Mouse (Mus musculus): ENCODE results near the gene Traf7. TPM values are rescaled to one million over a fixed set of nuclear protein-coding genes. Genes with fewer than 3 reads are reported as not detected.

Traf7 gene
- total RNA-seq, 2 experiments from 2014 or later, result 101 to 105 TPM

- no peak for DNase-seq (ENCODE audit: low spot score in 2 of 2)
Observed at GRCm38 (mm10) chr17:24507806-24508460, 19.8 kb downstream of the Traf7 start.

DNA sequence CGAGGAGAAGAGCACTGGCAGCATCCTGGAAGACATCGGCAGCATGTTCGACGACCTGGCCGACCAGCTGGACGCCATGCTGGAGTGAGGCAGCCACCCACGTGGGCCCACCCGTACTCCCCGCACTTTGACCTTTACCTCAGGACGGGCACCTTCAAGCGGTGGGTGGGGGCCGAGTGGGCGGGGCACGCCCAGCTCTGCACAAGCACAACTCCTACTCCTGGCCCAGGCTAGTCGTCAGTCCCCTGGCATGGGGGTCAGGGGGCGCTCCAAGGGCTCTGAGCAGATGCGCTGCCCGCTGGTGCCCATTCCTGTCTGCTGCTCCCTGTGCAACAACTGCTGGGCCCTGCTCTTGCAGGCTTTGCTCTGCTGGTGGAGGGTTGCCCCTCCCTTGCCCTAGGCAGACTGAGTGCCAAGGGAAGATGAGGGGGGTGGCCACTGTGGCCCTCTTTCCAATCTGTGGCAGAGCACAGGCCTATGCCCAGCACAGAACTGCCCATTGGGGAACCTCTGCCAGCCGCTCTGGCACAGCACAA lies 20.5 kb downstream of the Traf7 start:
- DNase-seq (ENCODE audit: low spot score in 2 of 2), result no peak

DNA sequence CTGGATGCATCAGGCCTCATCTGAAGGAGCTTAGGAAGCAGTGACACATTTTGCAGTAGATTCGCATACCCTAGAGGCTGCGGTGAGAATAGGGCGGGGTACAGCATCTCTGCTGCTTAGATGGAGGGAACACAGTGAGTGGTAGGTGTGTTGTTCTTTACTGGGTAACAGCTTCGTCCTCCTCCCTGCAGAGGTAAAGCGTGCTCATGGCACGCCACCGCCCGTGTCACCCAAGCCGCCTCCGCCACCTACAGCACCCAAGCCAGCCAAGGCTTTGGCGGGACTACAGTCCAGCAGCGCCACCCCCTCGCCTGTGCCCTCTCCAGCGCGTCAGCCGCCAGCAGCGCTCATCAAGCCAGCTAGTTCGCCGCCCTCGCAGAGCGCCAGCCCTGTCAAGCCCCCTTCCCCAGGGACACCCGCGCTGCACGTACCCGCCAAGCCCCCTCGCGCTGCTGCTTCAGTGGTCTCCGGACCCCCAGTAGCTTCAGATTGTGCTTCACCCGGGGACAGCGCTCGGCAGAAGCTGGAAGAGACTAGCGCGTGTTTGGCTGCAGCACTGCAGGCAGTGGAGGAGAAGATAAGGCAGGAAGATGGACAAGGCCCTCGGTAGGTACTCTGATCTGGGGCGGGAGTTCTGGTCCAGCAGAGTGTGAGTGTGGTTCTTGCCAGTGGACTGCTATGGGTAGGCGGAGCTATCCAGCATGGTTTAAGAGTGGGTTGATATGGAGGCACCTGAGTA lies 21.2 kb downstream of the Traf7 start:
- peak in 1 of 2 experiments; percentile 45 for DNase-seq (ENCODE audit: low spot score in 2 of 2)

- no peak for DNase-seq (ENCODE audit: low spot score in 2 of 2)
Observed at GRCm38 (mm10) chr17:24505286-24505955, 22.3 kb downstream of the Traf7 start.

DNA sequence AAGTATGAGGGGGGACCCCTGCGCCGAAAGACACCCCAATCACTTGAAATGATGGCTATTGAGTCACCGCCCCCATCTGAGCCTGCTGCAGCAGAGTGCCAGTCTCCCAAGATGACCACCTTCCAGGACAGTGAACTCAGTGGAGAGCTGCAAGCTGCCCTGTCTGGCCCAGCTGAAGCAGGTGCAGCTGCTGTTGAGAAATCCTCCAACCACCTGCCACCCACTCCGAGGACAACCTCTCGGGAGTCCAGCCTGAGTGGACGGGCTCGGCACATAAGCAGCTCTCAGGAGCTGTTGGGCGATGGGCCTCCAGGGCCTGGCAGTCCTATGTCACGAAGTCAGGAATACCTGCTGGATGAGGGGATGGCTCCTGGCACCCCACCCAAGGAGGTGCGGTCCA lies 23.7 kb downstream of the Traf7 start:
- DNase-seq (ENCODE audit: low spot score in 2 of 2), result no peak

DNA sequence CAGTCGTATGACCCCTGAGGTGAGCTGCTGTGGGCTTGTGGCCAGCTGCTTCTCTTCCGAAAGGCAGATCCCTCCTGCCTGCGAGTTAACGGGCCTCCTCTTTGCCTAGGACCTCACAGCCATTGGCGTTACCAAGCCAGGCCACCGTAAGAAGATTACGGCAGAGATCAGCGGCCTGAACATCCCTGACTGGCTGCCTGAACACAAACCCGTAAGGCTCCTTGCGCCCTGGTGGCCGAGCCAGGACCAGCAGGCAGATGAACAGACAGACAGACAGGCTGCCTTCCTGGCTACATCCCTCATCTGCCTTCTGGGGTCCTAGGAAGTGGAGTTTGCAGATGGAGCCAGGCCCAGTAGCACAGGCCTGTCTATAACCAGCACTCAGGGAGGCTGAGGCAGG lies 25.5 kb downstream of the Traf7 start:
- no peak for DNase-seq (ENCODE audit: low spot score in 2 of 2)

DNA sequence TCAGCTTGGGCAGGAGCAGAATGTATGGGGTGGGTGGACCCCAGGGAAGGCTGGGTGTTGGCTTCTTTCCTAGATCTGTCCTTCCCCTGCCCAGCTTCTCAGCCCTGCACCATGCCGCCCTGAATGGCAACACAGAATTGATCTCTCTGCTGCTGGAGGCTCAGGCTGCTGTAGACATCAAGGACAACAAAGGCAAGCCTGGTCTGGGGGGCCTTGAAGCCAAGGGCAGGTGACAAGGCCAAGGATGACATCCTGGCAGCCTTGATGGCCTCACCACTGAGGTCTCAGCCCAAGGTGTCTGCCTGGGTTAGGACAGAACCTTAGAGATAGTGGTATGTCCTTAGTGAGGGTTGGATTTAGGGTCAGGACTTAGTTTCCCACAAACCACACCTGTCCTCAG lies 31.7 kb downstream of the Traf7 start:
- no peak for DNase-seq (ENCODE audit: low spot score in 2 of 2)

DNA sequence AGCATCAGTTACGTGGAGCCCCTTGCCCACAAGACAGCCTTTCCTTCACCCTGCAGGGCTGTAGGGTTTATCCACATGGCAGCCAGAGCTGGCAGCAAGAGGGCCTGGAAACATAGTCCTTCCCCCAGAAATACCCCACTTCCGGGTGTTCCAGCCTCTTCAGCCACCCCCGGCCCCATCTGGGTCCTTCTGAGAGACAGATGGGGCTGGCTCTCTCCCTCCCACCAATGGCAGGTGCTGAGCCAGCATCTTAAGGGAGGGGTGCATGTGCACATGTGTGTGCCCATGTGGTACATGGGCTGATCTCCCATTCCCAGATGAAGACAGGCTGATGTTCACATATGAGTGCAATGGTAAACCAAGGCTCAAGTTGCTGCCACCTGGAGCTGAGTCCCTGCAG lies 32.3 kb downstream of the Traf7 start:
- no peak for DNase-seq (ENCODE audit: low spot score in 2 of 2)

DNA sequence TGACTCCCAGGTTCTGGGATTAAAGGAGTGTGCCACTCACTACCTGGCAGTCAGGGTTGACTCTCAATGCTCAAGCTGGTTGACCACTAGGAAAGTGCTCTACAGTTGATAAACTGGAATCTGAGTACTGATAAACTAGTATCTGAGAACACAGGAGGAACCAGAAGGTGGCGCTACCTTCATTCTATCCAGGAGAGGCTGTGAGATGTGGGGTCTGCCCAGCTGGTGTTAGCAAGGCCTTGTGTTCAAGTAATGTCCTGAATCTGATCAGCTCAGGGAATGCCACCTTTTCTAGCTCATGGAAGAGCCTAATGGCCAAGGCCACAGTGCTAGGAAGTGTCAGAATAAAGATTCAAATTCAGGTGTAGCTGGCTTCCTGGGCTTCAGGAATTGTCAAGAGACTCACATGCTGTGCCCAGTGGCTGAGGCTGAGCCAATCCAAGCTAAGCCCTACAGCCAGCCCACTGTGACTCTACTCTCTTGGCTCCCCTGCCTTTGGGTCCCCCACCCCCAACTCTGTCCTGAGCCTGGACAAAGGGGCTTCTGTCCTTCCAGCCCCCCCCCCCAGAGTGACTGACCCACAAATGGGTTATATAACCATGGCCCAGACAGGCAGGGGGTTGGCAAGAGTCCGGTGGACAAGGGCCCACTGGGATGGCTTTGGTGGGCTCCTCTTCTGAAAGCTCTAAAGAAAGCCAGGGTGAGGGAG lies 33.0 kb downstream of the Traf7 start:
- no peak for DNase-seq (ENCODE audit: low spot score in 2 of 2)

DNA sequence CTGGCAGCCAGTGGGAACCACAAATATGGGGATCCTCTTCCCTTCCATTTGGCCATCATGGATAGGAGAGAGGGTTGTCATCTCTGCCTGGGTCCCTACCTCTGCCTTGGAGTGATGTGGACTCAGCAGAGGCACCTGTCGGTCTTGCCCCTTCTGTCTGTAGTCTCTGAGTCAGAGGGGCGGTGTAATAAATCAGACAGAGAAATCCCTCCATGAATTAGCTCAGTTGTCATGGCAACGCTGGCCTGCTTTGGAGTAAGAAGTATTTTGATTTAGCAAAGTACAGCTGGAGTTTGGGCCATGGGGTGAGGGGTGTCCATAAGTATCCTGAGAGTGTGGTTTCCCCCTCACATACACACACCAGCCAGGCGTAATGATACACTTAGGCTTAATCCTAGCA lies 37.3 kb downstream of the Traf7 start:
- no peak for DNase-seq (ENCODE audit: low spot score in 2 of 2)

DNA sequence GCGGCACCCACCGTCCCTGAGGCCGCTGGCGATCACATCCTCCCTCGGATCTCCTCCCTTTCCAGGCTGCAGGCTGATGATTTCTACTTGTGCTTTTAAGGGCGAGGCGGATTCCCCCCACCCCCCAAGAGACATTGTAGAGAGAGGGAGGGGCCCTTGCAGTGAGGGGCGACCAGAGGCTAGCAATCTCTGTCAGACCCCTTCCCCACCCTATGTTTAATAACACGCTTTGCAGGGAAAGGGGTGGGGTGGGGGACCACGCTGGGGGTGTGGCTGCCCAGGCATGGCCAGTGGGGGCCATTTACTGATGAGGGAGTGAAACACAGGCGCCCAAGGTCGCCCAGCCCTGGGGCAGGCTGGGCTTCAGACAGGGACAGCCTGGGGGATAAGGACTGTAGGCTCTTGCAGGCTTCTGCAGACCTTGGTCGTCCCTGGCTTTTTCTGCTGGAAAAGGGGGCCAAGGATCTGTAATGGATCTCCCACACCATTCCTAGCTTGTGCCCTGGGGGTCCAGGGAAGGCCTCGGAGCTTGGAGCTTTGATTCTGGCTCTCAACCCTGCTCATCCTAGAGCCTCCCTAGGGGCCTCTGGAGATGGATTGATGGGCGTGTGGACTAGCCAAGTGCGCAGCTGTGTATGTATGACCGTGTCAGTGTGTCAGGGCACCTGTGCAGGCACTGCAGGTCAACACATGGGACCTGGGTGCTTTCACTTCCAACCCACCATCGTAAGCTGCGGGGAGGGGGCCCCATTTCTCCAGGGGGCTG lies 38.3 kb downstream of the Traf7 start:
- DNase-seq (ENCODE audit: low spot score in 2 of 2), result no peak

DNA sequence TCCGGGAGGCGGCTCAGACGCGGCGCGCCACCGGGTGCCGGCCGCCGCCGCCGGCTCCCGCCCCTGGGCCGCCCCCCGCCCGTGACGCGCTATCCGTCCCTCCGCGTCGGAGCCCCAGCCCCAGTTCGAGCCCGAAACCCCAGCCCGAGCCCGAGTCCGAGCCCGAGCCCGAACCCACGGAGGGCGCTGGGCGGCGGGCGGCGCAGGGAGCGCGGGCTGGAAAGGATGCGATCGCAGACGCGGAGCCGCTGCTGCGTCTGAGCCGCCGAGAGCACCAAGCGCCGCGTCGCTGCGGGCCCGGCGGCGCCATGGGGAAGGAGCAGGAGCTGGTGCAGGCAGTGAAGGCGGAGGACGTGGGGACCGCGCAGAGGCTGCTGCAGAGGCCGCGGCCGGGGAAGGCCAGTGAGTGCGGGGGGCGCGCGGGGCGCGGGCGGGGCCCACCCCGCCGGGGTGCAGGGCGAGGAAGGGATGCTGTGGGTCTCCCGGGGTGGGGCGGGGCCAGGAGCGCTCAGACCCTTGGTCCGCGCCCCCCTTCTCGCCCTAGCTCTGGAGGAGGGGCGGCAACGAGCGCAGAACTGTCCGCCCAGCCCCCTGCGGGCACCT lies 39.0 kb downstream of the Traf7 start:
- DNase-seq (ENCODE audit: low spot score in 2 of 2), result peak in 1 of 2 experiments; percentile 50

- peak; percentile 54 for DNase-seq (ENCODE audit: low spot score in 2 of 2)
Observed at GRCm38 (mm10) chr17:24488186-24488661, 39.5 kb downstream of the Traf7 start, which contains the start of gene Caskin1. Gene Caskin1, plus strand, starts transcription at chr17:24488601.

DNA sequence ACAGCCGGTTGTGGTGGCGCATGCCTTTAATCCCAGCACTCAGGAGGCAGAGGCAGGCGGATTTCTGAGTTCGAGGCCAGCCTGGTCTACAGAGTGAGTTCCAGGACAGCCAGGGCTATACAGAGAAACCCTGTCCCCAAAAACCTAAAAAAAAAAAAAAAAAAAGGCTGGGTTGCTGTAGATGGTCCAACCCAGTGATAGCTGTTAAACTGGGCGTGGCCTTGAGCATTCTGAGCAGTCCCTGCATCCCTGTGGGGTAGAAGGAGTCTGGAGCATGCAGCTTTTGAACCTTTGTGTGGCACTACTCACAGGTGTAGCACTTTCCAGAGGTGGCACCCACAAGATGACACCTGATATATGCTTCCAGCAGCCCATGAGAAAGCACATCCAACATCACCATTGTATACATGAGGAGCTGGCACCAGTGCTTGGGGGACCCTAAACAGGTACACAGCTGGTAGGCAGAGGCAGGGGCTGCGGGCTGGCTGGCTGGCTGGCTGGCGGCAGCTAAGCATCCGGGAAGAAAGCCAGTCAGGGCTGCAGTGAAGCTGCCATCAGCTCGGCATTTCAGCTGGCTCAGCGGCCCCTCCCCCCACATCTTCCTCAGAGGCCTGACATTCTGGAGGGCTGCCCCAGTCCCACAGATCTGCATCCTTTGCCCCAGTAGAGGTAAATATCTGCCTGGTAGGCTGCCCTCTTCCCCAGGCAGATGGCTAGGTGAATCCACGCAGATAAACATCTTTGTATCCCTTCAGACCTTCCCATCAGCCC lies 42.5 kb downstream of the Traf7 start:
- no peak for DNase-seq (ENCODE audit: low spot score in 2 of 2)

- no peak for DNase-seq (ENCODE audit: low spot score in 2 of 2)
Observed at GRCm38 (mm10) chr17:24483495-24483894, 44.2 kb downstream of the Traf7 start.

GRCm38 (mm10) chr17:24481027-24481815 lies 46.5 kb downstream of the Traf7 start:
- DNase-seq (ENCODE audit: low spot score in 2 of 2), result no peak

DNA sequence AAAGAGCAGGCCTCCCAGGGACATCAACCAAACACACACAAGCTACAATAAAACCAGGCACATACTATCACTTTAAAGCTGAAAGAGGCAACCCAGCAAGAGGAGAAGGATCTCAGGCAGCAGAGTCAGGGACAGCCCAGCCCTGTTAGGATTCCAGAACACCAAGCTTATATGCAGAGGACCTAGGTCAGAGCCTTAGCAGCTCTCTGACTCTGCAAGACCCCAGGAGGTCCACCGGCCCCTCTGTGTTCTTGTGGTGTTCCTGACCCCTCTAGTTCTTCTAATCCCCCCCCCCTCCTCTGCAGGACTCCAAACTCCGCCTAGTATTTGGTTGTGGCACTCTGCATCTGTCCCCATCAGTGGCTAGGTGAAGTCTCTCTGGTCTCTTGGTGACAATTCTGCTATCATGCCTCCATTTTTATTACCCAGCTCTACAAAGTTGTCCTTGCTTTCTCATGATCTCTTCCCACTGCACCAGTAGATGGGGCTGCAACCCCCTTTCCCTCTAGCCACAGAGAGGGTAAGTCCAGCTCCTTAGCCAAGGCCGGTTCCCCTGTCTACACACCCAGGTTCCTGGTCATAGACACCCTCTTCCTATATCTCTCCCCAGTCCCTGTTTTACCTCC lies 47.4 kb downstream of the Traf7 start:
- no peak for DNase-seq (ENCODE audit: low spot score in 2 of 2)

GRCm38 (mm10) chr17:24479431-24479830 lies 48.3 kb downstream of the Traf7 start:
- DNase-seq (ENCODE audit: low spot score in 2 of 2), result no peak

Data from adrenal gland, adult 18-20 months (tissue).